Mouse (Mus musculus) liver, embryonic 12.5 days (tissue): ENCODE data around the gene 1700028K03Rik. TPM values are rescaled to one million over a fixed set of nuclear protein-coding genes. Genes with fewer than 3 reads are reported as not detected.

ENCODE experiments used
- ATAC-seq: fragments of 200-750 bp; cut with Nextera tagmentation; 2 replicates; pipeline ENCODE4 v1.8.0; 2017; ENCODE audit warnings: moderate number of reproducible peaks, mild to moderate bottlenecking, moderate library complexity
- H3K27ac ChIP-seq: fragments of 300-500 bp; sonication (generic); 2 replicates; pipeline ENCODE4 v1.5.1; 2016; ENCODE audit warnings: mild to moderate bottlenecking
- H3K27me3 ChIP-seq: fragments of 300-500 bp; sonication (generic); replicated peaks from 2 replicates; pipeline ENCODE4 v1.6.1; 2016; ENCODE audit warnings: mild to moderate bottlenecking, moderate library complexity
- H3K36me3 ChIP-seq: fragments of 300-500 bp; sonication (generic); 2 replicates; pipeline ENCODE4 v1.6.1; 2016; ENCODE audit warnings: mild to moderate bottlenecking, moderate library complexity
- H3K4me1 ChIP-seq: fragments of 300-500 bp; sonication (generic); 2 replicates; pipeline ENCODE4 v1.6.1; 2016
- H3K4me2 ChIP-seq: fragments of 300-500 bp; sonication (generic); 2 replicates; pipeline ENCODE4 v1.6.1; 2016; ENCODE audit warnings: mild to moderate bottlenecking, moderate library complexity
- H3K4me3 ChIP-seq: fragments of 300-500 bp; sonication (generic); 2 replicates; pipeline ENCODE4 v1.5.1; 2016; ENCODE audit warnings: mild to moderate bottlenecking, moderate library complexity
- H3K9ac ChIP-seq: fragments of 300-500 bp; sonication (generic); 2 replicates; pipeline ENCODE4 v1.6.1; 2016; ENCODE audit warnings: mild to moderate bottlenecking, moderate library complexity
- H3K9me3 ChIP-seq: fragments of 300-500 bp; sonication (generic); replicated peaks from 2 replicates; pipeline ENCODE4 v1.6.1; 2016; ENCODE audit warnings: mild to moderate bottlenecking, moderate library complexity
- WGBS: fragments of 180-500 bp; shearing (Covaris S2); methylation state at CpG from one replicate; pipeline ENCODE4 v1.1.7; 2016; ENCODE audit not compliant: insufficient replicate concordance; 5-methylcytosine and 5-hydroxymethylcytosine counted together
- polyA plus RNA-seq: library from polyadenylated mRNA; unstranded; fragments of >200 nt; fragmentation: Nextera tagmentation; extraction: Ambion mirVana; gene quantifications from 2 replicates; pipeline ENCODE4 v1.2.1, GENCODE M21; 2016

The 1700028K03Rik gene
- polyA plus RNA-seq, 1 experiment from 2014 or later: 0.17 TPM

- no peaks in the 10 kb centered on the region for H3K27me3 ChIP-seq
- 72% methylated on average over 3 of the region's 3 CpGs for WGBS
- H3K4me3 ChIP-seq: no peak overlapping the region
- H3K9ac ChIP-seq: peak overlapping the region; percentile 44; the same call in 1 of the 2 replicates
- H3K9me3 ChIP-seq: no peaks in the 10 kb centered on the region
- peak overlapping the region; percentile 32 for H3K4me2 ChIP-seq
- peaks cover 18% of the 10 kb centered on the region for H3K36me3 ChIP-seq
- peak overlapping the region; percentile 83 for H3K27ac ChIP-seq
- peaks cover 25% of the 10 kb centered on the region for H3K4me1 ChIP-seq
- ATAC-seq: peak; percentile 43
Observed at GRCm38 (mm10) chr5:107548444-107548843, 13.9 kb downstream of the 1700028K03Rik start.

GRCm38 (mm10) chr5:107554336-107554735 lies 19.8 kb downstream of the 1700028K03Rik start:
- H3K9ac ChIP-seq: no peak overlapping the region
- no peaks in the 10 kb centered on the region for H3K9me3 ChIP-seq
- H3K27me3 ChIP-seq: no peaks in the 10 kb centered on the region
- H3K4me2 ChIP-seq: no peak overlapping the region
- 68% methylated on average over 5 of the region's 5 CpGs for WGBS
- no peak overlapping the region for H3K4me3 ChIP-seq
- peaks cover 6% of the 10 kb centered on the region for H3K4me1 ChIP-seq
- ATAC-seq: no peak
- no peak overlapping the region for H3K27ac ChIP-seq
- H3K36me3 ChIP-seq: peaks cover 33% of the 10 kb centered on the region

GRCm38 (mm10) chr5:107556969-107557368 lies 22.5 kb downstream of the 1700028K03Rik start:
- ATAC-seq: peak; percentile 80
- H3K27me3 ChIP-seq: no peaks in the 10 kb centered on the region
- WGBS: 59% methylated on average over 3 of the region's 3 CpGs
- H3K4me3 ChIP-seq: no peak overlapping the region
- H3K9ac ChIP-seq: no peak overlapping the region
- no peaks in the 10 kb centered on the region for H3K9me3 ChIP-seq
- peaks cover 6% of the 10 kb centered on the region for H3K4me1 ChIP-seq
- peaks cover 40% of the 10 kb centered on the region for H3K36me3 ChIP-seq
- no peak overlapping the region for H3K4me2 ChIP-seq
- H3K27ac ChIP-seq: no peak overlapping the region

DNA sequence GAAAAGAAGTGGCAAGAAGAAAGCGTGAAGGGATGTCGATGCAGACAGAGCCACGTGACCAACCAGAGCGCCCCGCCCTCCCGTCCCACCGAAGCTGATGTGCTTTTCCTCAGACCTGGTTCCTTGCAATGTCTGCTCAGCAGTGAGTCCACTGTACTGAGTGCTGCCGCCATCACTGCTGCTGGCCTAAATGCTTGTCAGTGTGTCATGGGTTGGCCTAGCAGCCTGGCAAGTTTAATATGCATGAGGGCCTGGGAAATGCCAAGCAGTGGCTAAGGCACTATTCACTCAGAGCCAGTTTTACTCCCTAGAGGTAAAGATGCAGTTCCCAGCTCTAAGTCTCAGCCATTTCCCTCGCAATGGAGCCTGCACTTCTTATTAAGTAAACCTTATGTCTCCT lies 34.6 kb downstream of the 1700028K03Rik start:
- H3K9me3 ChIP-seq: no peaks in the 10 kb centered on the region
- H3K4me3 ChIP-seq: no peak overlapping the region
- ATAC-seq: no peak
- WGBS: 84% methylated on average over 9 of the region's 9 CpGs
- H3K4me2 ChIP-seq: no peak overlapping the region
- no peaks in the 10 kb centered on the region for H3K27me3 ChIP-seq
- H3K36me3 ChIP-seq: peaks cover 60% of the 10 kb centered on the region
- H3K27ac ChIP-seq: no peak overlapping the region
- no peak overlapping the region for H3K9ac ChIP-seq
- no peaks in the 10 kb centered on the region for H3K4me1 ChIP-seq

DNA sequence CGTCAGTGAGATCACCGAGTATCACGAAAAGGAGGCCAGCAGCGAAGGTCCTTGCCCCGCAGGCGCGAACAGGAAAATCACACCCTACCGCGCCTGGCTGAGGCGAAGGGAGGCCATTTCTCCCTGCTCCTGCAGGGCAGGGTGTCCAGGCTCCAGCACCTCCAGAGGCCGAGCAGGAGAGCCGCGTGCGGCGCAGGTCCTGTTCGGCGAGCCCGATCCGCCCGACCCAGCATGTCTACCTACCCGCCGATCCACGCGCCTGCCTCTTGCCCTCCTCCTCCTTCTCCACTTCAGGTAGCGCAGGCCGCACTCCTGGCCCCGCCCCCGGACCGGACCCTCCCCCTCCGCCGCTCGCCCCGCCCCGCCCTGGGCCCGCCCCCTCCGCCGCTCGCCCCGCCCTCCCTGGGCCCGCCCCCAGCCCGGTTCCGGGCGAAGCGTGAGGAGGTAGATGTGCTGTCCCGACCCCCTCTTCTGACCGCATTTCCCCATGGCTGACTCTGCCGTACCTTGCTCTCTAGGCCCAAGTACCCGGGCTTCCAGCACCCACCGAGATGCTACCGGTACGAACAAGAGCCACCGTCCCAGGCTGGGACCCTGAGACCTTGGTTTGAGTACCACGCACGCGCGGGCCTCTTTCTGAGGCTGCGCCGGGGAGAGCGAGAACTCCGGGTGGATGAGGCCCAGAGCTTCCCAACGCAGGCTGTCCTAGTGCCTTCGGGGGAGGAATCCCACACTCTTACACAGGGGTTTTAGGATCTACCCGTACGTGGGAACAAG lies 63.0 kb downstream of the 1700028K03Rik start, which contains the start of the genes Rpap2 and Glmn:
Gene Rpap2, plus strand, starts transcription at position 73 of the 777 bp plus-strand sequence.
Gene Glmn, minus strand, starts transcription at position 588 of the 777 bp plus-strand sequence.
- Histone ChIP-seq H3K4me2 (peak within 1 kb of the TSS; percentile 90), H3K27me3 (no peaks in the 10 kb centered on the region), H3K36me3 (peaks cover 20% of the 10 kb centered on the region), H3K9ac (peak within 1 kb of the TSS; percentile 83), H3K4me3 (peak within 1 kb of the TSS; percentile 77), H3K27ac (peak within 1 kb of the TSS; percentile 81), H3K9me3 (no peaks in the 10 kb centered on the region), H3K4me1 (peaks cover 12% of the 10 kb centered on the region)
- ATAC-seq: peak; percentile 96
- 1% methylated on average over 58 of the region's 64 CpGs for WGBS

DNA sequence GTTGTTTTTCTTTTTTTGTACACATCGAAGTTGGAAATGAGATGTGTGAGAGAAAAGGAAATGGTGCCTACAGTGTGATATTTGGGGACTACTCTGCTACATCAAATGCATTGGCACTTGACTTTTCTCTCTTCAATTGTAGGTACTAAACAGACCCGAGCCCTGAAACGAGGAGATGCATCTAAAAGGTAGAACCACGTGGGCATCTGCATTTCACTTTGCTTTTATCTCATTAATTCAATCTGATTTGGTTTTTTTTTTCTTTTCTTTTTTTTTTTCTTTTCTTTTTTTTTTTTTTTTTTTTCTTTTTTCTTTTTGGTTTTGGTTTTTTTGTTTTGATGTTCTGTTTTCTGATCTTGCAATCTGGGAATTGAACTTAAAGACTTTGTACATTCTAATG lies 63.9 kb downstream of the 1700028K03Rik start:
- peak overlapping the region; percentile 77 for H3K4me3 ChIP-seq
- peaks cover 20% of the 10 kb centered on the region for H3K36me3 ChIP-seq
- WGBS: 17% methylated on average over 4 of the region's 4 CpGs
- no peaks in the 10 kb centered on the region for H3K27me3 ChIP-seq
- H3K9ac ChIP-seq: peak overlapping the region; percentile 83
- no peaks in the 10 kb centered on the region for H3K9me3 ChIP-seq
- H3K27ac ChIP-seq: peak overlapping the region; percentile 81; the same call in 1 of the 2 replicates
- no peak for ATAC-seq
- H3K4me2 ChIP-seq: peak overlapping the region; percentile 90
- peaks cover 12% of the 10 kb centered on the region for H3K4me1 ChIP-seq

Other genes starting within 250 kb of the 1700028K03Rik start
- 18.4 and 19.2 TPM in 2 replicates for gene Tgfbr3, start 245.1 kb upstream of the 1700028K03Rik start, polyA plus RNA-seq
- gene Brdt, start 203.6 kb upstream of the 1700028K03Rik start, polyA plus RNA-seq: 0.20 and 0.24 TPM in 2 replicates
- 0.10 TPM in 1 of 2 replicates, not detected in the other for gene Ephx4, start 132.0 kb upstream of the 1700028K03Rik start, polyA plus RNA-seq
- not detected in 2 replicates for gene Lpcat2b, start 103.2 kb upstream of the 1700028K03Rik start, polyA plus RNA-seq
- gene Btbd8, start 96.7 kb upstream of the 1700028K03Rik start, polyA plus RNA-seq: 1.8 TPM in 2 replicates
- 0.06 TPM in 1 of 2 replicates, not detected in the other for gene Gm42669, start 27.1 kb upstream of the 1700028K03Rik start, polyA plus RNA-seq
- 9.1 and 10.6 TPM in 2 replicates for gene Rpap2, start 62.7 kb downstream of the 1700028K03Rik start, polyA plus RNA-seq
- gene Glmn, start 63.2 kb downstream of the 1700028K03Rik start, polyA plus RNA-seq: 10.3 and 12.2 TPM in 2 replicates
- 0.74 and 1.0 TPM in 2 replicates for gene Gfi1, start 191.3 kb downstream of the 1700028K03Rik start, polyA plus RNA-seq